Comparison of ENCODE assay signal across 37 mouse cellular contexts in the genomic region with DNA sequence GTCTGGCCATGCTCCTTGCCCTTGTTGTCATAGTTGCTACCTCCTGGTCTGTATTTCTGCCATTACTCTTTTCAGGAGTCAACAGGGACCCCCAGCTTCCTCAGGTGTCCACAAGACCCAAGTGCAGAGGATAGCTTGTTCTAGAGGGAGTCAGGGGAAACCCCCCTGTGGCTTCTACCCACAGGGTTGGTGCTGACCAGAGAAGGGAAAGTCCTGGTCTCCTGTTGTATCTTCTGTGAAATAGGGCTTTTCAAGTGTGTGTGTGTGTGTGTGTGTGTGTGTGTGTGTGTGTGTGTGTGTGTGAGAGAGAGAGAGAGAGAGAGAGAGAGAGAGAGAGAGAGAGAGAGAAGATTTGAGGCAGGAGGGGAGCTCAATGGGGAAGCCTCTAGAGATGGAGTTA. TPM values are rescaled to one million over a fixed set of nuclear protein-coding genes. Genes with fewer than 3 reads are reported as not detected.
"Had no signal": no experiment of that assay in that cellular context is flagged by ENCODE, and none has a peak within 500 bp of the region (broad histone marks: within the 10 kb centered on the region; RNA-seq: fewer than 3 reads in every experiment).

No protein-coding gene starts in this region.

- H3K36me3 ChIP-seq: heart, embryonic 10.5 days; heart, embryonic 12.5 days; heart, embryonic 13.5 days; heart, embryonic 15.5 days; hindbrain, embryonic 10.5 days; hindbrain, embryonic 12.5 days; hindbrain, embryonic 13.5 days; hindbrain, embryonic 15.5 days; intestine, embryonic 15.5 days; kidney, embryonic 15.5 days had no signal

- H3K4me2 ChIP-seq: heart, embryonic 11.5 days; heart, embryonic 12.5 days; heart, embryonic 13.5 days; heart, embryonic 15.5 days; hindbrain, embryonic 12.5 days; hindbrain, embryonic 13.5 days; hindbrain, embryonic 14.5 days; hindbrain, embryonic 15.5 days; intestine, embryonic 15.5 days; kidney, embryonic 15.5 days had no signal

- H3K4me3 ChIP-seq: heart, embryonic 10.5 days; heart, embryonic 12.5 days; heart, embryonic 13.5 days; heart, embryonic 15.5 days; hindbrain, embryonic 10.5 days; hindbrain, embryonic 12.5 days; hindbrain, embryonic 13.5 days; hindbrain, embryonic 15.5 days; intestine, embryonic 15.5 days; kidney, embryonic 15.5 days; layer of hippocampus, adult 2 months; left cerebral cortex, adult 2 months had no signal

- H3K9ac ChIP-seq: heart, embryonic 12.5 days; heart, embryonic 13.5 days; heart, embryonic 15.5 days; hindbrain, embryonic 12.5 days; hindbrain, embryonic 13.5 days; hindbrain, embryonic 14.5 days; hindbrain, embryonic 15.5 days; intestine, embryonic 15.5 days; kidney, embryonic 15.5 days had no signal

- DNase-seq: heart, postnatal 10 days; heart, postnatal 14 days; heart, postnatal 36 days; heart, postnatal 4 days; kidney, adult 11 months; kidney, adult 18-20 months; kidney, adult 2 months; kidney, adult 8-10 months; kidney, adult 9 months; kidney, postnatal 10 days; kidney, postnatal 14 days; kidney, postnatal 25 days; kidney, postnatal 36 days; kidney, postnatal 4 days; layer of hippocampus, adult 9-11 months; layer of hippocampus, postnatal 36 days had no signal

- H3K9me3 ChIP-seq: heart, embryonic 10.5 days; heart, embryonic 13.5 days; heart, embryonic 15.5 days; hindbrain, embryonic 10.5 days; hindbrain, embryonic 12.5 days; hindbrain, embryonic 13.5 days; hindbrain, embryonic 15.5 days; intestine, embryonic 15.5 days; kidney, embryonic 15.5 days had no signal

- H3K27ac ChIP-seq: heart, embryonic 10.5 days; heart, embryonic 13.5 days; heart, embryonic 15.5 days; hindbrain, embryonic 10.5 days; hindbrain, embryonic 12.5 days; hindbrain, embryonic 13.5 days; hindbrain, embryonic 14.5 days; hindbrain, embryonic 15.5 days; hindbrain, postnatal 0 days; intestine, embryonic 15.5 days; kidney, embryonic 15.5 days; kidney, postnatal 0 days; layer of hippocampus, adult 2 months; left cerebral cortex, adult 2 months had no signal

- H3K27me3 ChIP-seq: heart, embryonic 15.5 days; hindbrain, embryonic 15.5 days; intestine, embryonic 15.5 days had no signal

- H3K4me1 ChIP-seq: heart, embryonic 15.5 days; hindbrain, embryonic 12.5 days; hindbrain, embryonic 15.5 days; intestine, embryonic 15.5 days; kidney, embryonic 15.5 days had no signal

- ATAC-seq: hindbrain, embryonic 16.5 days; hindbrain, postnatal 0 days; inflammation-experienced regulatory T-cells, adult 6 months; intestine, embryonic 15.5 days; intestine, embryonic 16.5 days; intestine, postnatal 0 days had no signal

RNA-seq across cellular contexts. Expression of a gene that starts 58.9 kb away (rescaled TPM):
- total RNA-seq: hematopoietic stem cell, adult 5-6 weeks had no signal
- polyA plus RNA-seq: inflammation-experienced regulatory T-cells, adult 6 months had no signal
